Mouse (Mus musculus) ovary, postnatal 36 days (tissue): ENCODE data around the gene Grk6.

Source experiments
- DNase-seq: peaks from one replicate; pipeline ENCODE4 v3.0.0; 2022; ENCODE audit warnings: low spot score, mixed read lengths

Gene Grk6

DNA sequence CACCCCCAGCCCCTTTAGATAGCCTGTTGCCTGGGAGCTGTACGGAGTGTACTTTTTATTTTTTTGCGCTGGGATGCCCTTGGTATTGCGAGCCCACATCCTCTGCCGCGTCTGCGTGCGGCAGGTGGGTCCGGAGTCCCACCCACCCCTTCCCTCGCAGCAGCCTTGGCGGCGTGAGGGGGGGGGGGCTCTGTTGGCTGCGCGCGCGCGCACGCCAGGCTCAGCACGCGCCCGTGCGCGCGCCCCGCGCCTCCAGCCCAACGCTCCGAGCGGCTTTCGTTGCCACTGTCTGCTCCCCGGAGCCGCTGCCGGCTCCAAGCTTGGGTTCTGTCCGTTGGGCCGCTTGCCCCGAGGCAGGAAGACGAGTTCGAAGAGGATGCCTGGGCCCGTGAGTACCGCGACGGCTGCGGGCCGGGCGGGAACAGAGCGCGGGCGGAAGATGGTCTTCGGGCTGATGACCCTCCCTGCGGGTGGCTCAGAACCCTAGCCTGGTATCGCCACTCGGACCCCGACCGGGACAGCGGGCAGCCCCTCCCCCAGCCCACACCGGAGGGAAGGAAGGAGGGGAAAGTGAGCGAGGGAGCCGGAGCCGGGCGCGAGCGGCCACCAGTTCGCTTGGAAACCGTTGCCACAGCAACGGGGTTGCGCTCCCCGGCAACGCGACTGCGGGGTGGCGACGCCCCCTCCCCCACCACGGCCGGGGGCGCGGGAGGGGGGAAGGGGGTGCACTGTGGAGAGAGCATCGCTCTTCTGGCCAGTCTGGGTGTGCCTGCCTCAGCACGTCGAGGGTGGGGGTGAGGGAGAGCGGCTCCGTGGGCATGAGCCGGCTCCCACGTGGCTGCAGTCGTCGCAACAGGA, 19.4 kb downstream of the Grk6 start, which contains the start of gene Prr7:
Gene Prr7 (plus strand): TSS at position 241 of the 858 bp plus-strand sequence.
- peak; percentile 59 for DNase-seq

DNA sequence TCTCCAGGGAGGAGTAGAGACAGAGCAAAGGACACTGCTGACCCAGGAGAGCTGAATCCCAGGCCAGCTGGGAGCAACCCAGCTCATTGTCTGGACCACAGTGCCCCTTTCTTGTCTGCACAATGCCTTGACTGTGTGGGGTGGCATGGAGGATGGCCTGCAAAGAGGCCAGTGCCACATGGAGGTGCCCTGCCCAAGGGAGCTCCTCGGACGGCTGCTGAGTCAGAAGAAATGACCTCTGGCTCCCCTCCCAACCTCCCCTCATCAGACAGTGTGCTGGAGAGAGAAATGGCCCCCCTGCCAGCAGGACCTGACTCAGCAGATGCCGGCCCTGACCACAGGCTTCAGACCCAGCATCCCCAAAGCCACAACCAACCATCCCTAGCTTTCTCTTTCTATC, 20.3 kb downstream of the Grk6 start:
- no peak for DNase-seq

DNA sequence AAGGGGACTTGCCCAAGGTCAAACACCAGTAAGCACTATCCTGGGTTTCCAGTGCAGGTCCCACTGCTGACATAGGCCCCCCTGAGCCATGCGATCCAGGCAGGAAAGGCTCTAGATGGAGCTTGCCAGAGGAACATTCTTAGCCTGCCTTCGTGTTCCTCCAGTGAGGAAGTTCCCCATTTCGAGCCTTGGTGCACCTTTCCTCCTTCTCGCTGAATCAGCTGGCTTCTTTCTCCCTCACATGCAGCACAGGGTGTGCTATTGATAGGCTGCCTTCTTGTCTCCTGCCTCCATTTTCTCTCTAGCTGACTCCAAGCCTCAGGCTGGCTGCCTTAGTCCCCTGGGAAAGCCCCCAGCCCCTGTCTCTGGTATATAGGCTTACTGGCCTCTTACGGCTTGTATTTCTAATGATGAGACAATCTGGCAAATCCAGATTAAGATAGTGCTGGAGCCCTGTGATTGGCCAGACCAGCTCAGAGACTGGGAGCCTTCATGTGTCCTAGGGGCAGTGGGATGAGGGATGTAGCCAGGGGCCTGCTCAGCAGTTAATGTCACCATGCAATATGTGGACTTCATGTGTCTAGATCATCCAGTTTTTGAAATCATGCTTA, 21.1 kb downstream of the Grk6 start:
- DNase-seq = no peak

DNA sequence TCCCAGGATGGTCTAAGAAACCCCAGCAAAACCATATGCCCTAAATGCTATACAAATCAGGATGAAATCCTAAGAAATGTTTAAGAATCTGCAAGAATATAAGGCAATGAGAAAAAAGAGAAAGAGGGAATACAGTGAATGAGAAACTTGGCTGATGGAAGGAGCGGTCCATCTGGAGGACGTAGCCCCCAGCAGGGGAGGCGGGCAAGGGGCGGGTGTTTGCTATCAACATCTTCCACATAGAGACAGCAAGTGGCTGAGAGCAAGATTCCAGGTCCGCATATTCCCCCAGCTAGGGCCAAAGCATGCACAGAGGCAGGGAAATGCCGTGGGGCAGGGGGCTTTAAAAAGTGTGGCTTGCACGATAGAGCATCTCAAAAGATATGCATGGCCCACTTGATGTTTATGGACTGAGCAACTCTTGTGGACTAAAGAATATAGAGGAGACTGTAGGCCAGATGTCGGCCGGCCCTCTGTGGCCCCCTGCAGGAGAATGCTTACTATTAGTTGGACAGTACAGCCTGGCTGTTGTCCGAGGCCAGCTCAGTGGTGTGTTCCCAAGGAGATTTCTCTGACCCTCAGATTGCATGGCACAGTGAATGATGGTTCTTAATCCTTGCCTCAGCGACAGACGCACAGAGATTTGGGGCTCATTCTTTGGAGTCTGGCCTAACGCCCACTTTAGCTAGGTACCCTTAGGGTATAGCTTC, 24.1 kb downstream of the Grk6 start:
- peak; percentile 56 for DNase-seq

DNA sequence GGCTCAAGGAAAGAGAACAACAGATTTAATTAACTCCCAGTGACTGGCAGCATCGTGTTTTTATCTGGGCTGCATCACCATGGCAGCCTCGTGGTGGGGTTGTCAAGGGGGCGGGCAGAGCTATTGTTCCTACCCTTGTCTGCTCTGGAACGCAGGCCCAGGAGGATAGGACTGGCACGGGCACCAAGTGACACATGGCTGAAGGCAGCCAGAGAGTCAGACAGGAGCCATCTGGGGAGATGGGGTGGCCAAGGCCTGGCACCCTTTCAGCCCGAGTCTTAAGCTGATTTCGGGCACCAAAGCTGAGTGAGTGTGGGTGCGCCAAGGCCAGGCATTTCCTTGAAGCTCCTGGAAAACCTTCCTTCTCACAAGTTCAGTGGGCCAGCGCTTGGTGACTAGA, 25.5 kb downstream of the Grk6 start:
- no peak for DNase-seq

DNA sequence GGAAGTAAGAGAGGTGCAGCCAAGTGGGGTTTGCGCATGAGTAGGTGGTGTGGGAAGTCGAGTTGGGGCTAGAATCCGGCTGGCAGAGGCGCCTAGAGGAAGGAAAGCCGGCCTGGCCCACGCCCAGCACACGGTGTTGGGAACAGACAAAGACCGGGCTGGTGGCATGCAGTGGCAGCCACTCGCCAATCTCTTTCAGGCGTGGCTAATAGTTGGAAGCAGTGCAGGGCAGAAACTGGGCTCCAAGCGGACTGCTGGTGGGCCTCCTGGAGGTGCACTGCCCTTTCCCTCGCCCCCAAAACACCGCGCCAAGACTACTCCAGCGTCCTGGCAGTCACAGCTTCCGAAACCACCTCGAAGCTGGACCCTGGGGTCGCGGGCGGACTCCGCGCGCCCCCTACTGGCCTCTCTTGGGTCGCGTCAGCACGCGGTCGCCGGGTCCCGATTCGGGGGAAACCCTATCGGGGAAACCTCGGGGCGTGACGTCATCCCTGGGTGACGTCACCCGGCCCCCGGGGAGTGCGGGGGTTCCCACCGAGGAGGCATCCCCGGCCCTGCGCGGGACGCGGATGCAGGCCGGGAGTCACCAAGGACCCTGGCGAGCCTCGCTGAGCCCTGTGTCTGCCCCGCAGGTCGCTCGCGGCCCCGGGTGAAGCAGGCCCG, 26.4 kb downstream of the Grk6 start:
- peak; percentile 84 for DNase-seq

DNA sequence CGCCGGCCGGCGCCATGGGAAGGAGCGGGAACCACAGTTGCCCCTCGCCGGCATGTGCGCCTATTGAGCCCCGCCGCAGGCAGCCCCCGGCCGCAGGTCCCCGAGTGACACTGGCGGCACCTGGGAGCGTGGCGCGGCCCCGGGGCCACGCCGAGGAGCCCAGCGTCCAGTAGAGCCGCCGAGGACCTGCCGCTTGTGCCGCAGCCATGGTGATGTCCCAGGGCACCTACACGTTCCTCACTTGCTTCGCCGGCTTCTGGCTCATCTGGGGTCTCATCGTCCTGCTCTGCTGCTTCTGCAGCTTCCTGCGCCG, 26.9 kb downstream of the Grk6 start:
- DNase-seq = no peak

DNA sequence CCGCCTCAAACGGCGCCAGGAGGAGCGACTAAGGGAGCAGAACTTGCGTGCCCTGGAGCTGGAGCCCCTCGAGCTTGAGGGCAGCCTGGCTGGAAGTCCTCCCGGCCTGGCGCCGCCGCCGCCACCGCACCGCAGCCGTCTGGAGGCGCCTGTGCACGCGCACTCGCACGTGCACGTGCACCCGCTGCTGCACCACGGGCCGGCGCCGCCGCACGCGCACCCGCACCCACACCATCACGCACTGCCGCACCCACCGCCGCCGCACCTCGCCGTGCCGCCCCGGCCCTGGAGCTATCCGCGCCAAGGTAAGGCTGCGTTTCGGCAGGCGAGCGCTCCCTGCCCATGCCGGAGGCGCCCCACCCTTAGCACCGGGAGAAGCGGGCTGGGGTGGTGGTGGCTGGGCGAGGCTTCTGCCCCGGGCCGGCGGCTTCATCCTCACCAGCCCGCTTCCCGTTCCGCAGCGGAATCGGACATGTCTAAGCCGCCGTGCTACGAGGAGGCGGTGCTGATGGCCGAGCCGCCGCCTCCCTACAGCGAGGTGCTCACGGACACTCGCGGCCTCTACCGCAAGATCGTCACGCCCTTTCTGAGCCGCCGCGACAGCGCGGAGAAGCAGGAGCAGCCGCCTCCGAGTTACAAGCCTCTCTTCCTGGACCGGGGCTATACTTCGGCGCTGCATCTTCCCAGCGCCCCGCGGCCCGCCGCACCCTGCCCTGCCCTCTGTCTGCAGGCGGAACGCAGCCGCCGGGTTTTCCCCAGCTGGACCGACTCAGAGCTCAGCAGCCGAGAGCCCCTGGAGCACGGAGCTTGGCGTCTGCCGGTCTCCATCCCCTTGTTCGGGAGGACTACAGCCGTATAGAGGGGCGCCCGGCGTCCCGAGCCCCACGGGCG, 27.5 kb downstream of the Grk6 start:
- peak; percentile 59 for DNase-seq

DNA sequence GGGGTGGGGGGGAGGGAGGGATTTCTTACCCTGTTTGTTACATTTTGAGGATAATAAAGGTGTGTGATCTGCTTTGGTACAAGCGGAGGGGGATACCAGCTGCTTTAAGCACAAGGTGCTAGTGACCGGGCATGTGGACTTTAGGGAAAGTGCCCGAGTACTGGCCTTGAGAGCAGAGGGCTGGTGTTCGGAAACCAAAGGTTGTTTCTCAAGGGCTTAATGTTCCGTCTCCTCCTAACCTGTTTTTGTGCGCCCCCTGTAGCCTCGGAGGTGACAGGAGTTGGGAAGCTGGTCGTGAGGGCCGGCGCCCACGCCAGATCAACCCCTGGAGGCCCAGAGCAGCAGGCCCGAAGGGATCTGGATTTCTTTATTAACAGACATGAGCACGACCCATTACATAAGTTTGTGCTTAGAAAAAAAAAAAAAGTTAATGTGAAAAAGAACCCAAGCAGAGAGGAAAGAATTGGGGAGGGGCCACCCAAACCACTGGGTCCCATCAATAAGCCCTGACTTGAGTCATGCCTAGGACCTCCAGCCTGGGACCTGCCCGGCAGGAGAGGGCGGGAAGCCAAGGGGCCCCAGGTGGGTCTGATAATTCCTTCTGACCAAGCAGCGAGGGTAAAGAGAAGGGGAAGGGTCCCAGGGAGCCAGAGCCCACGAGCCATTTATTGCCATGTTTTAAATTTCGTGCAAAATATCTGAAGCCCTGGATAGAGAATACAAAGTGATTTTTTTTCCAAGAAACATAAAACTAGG, 28.4 kb downstream of the Grk6 start:
- DNase-seq = no peak

DNA sequence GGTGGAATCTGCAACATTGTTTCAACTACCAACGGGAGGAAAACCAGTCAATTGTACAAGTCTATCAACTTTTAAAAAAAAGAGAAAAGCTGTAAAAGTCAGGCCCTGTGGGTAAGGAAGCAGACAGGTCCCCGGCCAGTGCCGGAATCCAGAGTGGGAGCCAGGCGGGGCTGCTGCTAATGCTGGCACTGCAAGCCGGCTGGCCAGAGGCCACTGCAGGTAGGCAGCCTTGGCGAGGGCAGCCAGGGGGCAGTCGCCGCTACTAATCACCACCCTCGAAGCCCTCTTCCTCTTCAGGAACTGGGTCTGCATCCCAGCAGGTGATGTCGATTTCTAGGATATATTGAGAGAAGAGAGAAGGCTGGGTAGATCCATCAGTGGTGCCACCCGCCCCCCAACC, 29.1 kb downstream of the Grk6 start:
- DNase-seq = no peak

DNA sequence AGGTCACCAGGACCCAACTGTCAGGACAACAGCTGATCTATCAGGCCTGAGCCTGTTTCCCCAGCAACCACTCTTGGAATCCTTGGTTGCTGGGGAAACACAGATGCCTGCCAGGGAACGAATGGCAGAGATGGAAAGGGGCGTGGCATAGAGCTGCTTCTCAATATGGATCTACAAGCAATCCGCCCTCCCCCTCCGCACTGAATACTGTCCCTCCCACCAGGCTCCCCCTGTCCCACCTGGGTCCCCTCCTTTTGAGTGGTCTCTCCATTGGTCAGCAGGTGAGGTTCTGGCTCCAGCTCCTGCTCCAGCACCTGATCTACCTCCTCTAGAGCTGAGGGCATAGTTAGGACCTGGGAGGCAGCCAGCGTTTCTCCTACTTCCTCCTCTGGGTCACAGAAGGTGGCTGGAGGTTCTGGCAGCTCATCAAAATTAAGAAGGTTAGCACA, 29.8 kb downstream of the Grk6 start:
- no peak for DNase-seq

DNA sequence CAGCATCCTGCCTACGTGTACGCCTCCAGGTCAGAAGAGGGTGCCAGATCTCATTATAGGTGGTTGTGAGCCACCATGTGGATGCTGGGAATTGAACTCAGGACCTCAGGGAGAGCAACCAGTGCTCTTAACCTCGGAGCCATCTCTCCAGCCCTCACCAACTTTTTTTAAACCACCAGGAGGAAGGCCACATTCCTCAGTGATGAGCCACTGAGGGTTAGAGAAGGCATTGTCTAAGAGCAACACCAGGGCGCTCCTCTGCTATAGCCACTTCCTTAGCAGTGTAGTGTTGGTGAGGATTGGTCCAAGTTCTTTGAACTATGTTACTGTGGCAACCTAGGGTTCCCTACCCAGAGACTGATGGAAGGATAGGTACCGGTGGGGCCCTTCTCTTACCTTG, 30.9 kb downstream of the Grk6 start:
- DNase-seq = no peak

DNA sequence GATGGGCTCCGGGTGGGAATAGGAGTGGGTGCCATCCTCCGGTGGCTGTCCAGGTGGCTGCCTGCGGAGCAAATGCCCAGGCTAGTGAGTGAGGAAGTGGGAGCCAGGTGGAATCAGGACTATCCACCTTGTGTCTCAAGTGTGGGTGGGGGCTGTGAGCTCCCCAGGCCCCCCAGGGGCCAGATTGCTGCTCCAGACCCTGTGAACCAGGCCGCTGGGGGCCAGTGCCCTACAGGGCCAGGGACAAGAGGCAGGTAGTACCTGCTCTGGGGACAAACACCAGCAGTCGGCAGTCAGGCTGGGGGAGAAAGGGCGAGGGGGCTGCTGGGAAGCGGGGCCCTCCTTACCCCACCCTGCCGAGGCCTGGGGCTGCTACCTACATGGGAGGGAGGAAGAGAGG, 31.4 kb downstream of the Grk6 start:
- DNase-seq = no peak

DNA sequence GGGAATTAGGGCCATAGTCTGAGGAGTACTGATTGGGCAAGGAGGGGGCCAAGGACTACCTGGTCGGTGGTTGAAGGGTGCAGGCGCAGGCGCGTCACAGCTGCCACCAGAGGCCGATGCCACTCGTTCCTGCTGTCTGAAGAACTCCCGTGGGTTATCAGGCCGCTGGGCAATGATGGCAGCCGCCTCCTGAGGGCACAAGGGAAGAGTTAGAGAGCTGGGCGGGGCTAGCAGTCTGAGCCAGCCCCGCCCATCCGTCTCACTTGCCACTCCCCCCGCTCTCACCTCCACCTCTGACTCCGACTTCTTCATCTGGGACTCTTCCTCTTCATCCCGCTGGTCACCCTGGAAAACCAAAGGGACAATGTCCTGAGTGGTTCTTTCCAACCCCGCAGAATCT, 32.6 kb downstream of the Grk6 start:
- no peak for DNase-seq

DNA sequence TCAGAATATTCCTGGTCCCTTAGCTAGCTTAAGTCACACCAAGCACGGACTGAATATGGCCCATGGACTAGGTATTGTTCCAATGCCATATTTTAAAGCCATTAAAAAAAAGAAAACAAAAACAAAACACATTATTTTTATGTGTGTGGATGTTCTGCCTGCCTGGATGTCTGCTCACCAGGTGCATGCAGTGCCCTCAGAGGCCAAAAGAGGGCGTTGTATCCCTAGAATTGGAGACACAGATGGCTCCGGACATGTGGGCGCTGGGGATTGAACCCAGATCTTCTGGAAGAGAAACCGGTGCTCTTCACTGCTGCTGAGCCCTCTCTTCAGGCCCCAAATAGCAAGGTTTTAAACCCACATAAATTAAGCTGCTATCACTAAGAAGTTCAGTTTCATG, 33.2 kb downstream of the Grk6 start:
- DNase-seq = no peak

DNA sequence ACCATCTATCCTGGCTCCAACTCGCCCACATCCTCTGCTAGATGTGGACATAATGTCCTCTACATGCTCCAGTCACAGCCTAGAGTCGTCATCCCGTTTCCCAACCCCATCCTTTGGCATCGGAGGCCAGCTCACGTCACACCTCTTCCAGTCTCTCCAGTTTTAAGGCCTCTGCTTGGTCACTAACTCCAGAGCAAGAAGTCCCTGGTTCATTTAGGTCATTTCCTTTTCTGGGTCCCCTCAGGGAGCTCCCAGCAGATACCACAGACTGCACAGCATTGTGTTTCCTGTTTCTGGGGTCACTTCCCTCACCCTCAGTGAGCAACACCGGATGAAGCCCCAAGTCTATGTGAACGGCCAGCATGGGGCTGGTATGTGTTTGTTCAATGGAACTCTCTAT, 34.1 kb downstream of the Grk6 start:
- DNase-seq = no peak

DNA sequence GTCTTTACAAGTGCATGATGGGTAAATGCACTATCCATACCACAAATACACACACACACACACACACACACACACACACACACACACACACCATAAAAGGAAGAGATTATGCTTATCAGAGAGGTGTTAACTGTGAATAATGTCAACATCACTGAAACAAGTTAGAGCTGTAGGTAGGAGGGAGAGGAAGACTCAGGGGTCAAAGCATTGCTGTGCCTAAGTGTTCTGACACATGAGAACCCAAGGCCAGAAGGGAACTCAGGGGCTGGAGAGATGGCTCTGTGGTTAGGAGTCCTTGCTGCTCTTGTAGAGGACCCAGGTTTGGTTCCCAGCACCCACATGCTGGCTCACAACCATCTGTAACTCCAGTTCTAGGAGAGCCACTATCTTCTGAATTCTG, 35.1 kb downstream of the Grk6 start:
- no peak for DNase-seq

DNA sequence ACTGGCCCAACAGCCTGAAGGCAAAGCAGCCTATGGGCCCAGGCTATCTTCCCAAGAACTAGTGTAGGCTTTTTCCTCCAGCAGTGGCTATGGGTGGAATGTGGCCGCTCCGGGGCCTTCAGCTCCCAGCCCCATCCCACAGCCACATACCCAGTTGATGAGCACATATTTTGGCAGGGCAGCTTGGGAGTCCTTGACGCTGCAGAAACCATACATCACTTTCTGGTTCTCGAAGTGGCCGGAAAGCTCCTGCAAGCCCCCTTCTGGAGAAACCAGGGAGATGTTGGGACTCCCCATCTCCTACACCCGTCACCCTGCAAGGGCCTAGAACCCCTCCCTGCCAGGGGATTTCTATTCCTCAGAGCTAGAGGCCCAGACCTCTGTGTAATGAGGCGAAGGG, 37.7 kb downstream of the Grk6 start:
- no peak for DNase-seq

DNA sequence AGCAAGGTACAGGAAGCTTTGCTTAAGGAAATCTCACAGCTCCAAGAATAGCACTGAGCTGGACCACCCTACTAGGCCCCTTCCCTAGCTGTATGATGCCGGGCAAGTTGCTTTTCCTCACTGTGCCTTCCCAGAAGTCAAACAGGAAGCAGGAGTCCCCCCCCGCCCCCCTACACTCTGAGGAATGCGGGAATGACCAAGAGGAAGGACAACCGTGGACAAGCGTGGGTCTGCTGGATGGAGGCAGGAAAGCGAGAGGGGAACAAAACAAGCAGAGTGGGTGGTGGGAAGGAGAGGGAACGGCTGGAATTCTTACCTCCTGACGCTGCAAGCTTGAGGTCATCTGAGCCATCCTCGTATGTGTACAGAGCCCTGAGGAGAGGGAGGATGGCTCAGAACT, 38.2 kb downstream of the Grk6 start:
- no peak for DNase-seq

DNA sequence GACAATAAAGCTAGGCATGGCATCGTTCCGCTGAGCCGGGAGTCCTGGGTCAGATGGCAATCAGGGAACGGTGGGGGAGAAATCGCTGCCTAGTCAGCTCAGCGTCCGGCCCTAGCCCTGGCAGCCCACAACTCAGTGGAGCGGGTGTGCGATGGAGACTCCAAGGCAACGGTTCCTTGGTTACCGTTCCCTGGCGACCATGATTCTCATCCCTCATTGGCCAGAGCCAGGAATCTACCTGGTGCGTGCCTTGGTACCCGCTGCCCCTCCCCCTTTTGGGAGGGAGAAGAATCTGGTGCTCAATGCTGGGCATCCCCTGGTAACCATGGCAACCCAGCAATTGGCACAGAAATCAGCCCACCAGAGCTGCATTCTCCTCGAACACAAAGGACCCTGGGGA, 38.7 kb downstream of the Grk6 start:
- no peak for DNase-seq

DNA sequence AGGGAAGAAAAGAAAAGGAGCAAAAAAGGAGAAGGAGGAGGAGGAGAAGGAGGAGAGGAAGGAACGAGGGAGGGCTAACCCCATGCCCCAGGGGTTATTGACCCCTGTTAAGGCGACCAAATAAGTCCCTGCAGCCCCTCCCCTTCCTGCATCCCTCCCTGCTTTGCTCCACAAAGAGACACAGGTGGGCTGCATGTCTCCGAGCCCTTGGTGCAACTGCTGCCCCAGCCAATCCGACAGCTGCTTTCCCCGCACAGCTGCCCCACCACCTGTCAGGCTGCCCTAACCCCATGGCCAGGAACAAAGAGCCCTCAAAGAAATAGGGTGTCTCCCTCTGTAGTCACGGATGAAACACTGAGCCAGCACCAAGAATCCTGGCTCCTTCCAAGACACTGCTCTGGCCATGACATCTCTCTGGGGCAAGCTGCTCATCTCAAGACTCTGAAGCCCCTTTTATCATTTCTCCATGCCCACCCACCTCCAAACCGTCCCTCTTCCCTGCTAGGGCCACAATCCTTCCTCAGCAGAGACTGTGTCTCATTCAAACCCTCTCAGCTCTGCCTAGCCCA, 39.7 kb downstream of the Grk6 start:
- DNase-seq = no peak
